Mouse (Mus musculus) hematopoietic stem cell, adult 5-6 weeks (primary cell): ENCODE results near the gene Mustn1. TPM values are rescaled to one million over a fixed set of nuclear protein-coding genes. Genes with fewer than 3 reads are reported as not detected.

Source experiments
- ATAC-seq, 2 experiments: fragments of 125-278 bp in 1 of 2; replicated peaks in 1 of 2; 2 replicates each; pipeline ENCODE4 v1.8.0; 2016 to 2017; ENCODE audit warnings: inconsistent platforms in 2 of 2, mild to moderate bottlenecking in 2 of 2, moderate number of reproducible peaks in 2 of 2, low read depth in 1 of 2, moderate TSS enrichment in 1 of 2; ENCODE audit not compliant: low FRiP score in 2 of 2, poor library complexity in 2 of 2, severe bottlenecking in 2 of 2, insufficient read depth in 1 of 2, low TSS enrichment in 1 of 2
- total RNA-seq: library from RNA; stranded (forward); fragments of 172-1452, 232-1000 nt; gene quantifications from 2 replicates; pipeline ENCODE4 v1.2.3, GENCODE M21; 2017

The Mustn1 gene
- not detected in 2 replicates for total RNA-seq

- ATAC-seq, result no peak
Observed at GRCm38 (mm10) chr14:30878958-30879571, at the start of gene Mustn1. Gene Mustn1 (plus strand): TSS chr14:30879200.

- no peak for ATAC-seq
Observed at GRCm38 (mm10) chr14:30837416-30837996, 41.5 kb upstream of the Mustn1 start.

- no peak for ATAC-seq
Observed at GRCm38 (mm10) chr14:30843701-30844100, 35.3 kb upstream of the Mustn1 start.

- no peak for ATAC-seq
Observed at GRCm38 (mm10) chr14:30850504-30850903, 28.5 kb upstream of the Mustn1 start.

GRCm38 (mm10) chr14:30852325-30852724, 26.7 kb upstream of the Mustn1 start:
- no peak for ATAC-seq

- no peak for ATAC-seq
Observed at GRCm38 (mm10) chr14:30855316-30855715, 23.7 kb upstream of the Mustn1 start.

- no peak for ATAC-seq
Observed at GRCm38 (mm10) chr14:30856885-30857507, 22.0 kb upstream of the Mustn1 start.

- no peak for ATAC-seq
Observed at GRCm38 (mm10) chr14:30857990-30858389, 21.0 kb upstream of the Mustn1 start.

- ATAC-seq, result no peak
Observed at GRCm38 (mm10) chr14:30861421-30862125, 17.4 kb upstream of the Mustn1 start.

GRCm38 (mm10) chr14:30862368-30862767, 16.6 kb upstream of the Mustn1 start:
- no peak for ATAC-seq

GRCm38 (mm10) chr14:30865311-30865710, 13.7 kb upstream of the Mustn1 start:
- ATAC-seq, result peak in 1 of 2 experiments; percentile 5; a peak in 1 of 4 replicates

- peak; percentile 67 to 80 for ATAC-seq
Observed at GRCm38 (mm10) chr14:30867042-30867441, 12.0 kb upstream of the Mustn1 start.

- no peak for ATAC-seq
Observed at GRCm38 (mm10) chr14:30868826-30869225, 10.2 kb upstream of the Mustn1 start.

- peak in 1 of 2 experiments; percentile 36; a peak in 1 of 4 replicates for ATAC-seq
Observed at GRCm38 (mm10) chr14:30869391-30869801, 9.6 kb upstream of the Mustn1 start.

- ATAC-seq, result peak in 1 of 2 experiments; percentile 31; a peak in 1 of 4 replicates
Observed at GRCm38 (mm10) chr14:30870206-30871147, 8.5 kb upstream of the Mustn1 start.

- no peak for ATAC-seq
Observed at GRCm38 (mm10) chr14:30874095-30874700, 4.8 kb upstream of the Mustn1 start.
